Mouse (Mus musculus) macrophage (primary cell): ENCODE measurements around the gene 4933402J07Rik. TPM values are rescaled to one million over a fixed set of nuclear protein-coding genes. Genes with fewer than 3 reads are reported as not detected.

ENCODE experiments used
- H3K27ac ChIP-seq: fragments of 350-480 bp; formaldehyde crosslinking; 2 replicates; pipeline ENCODE4 v1.9.0; 2021
- H3K36me3 ChIP-seq: fragments of 350-480 bp; formaldehyde crosslinking; 2 replicates; pipeline ENCODE4 v1.9.0; 2021; ENCODE audit errors: inconsistent target
- H3K4me3 ChIP-seq: fragments of 350-480 bp; formaldehyde crosslinking; 2 replicates; pipeline ENCODE4 v1.9.0; 2021; ENCODE audit errors: inconsistent target
- H3K79me2 ChIP-seq: fragments of 350-480 bp; formaldehyde crosslinking; 2 replicates; pipeline ENCODE4 v1.9.0; 2021; ENCODE audit errors: inconsistent target
- WGBS: methylation state at CpG from one replicate; pipeline ENCODE4 v1.1.7; 2026; ENCODE audit warnings: inconsistent platforms; ENCODE audit not compliant: missing documents; 5-methylcytosine and 5-hydroxymethylcytosine counted together
- polyA plus RNA-seq: library from polyadenylated mRNA; stranded (reverse); fragments of 250-400 nt; gene quantifications from 3 replicates; pipeline ENCODE4 v1.2.4, GENCODE M21; 2018; ENCODE audit warnings: inconsistent platforms

The 4933402J07Rik gene
- polyA plus RNA-seq, 1 experiment from 2014 or later, result not detected

DNA sequence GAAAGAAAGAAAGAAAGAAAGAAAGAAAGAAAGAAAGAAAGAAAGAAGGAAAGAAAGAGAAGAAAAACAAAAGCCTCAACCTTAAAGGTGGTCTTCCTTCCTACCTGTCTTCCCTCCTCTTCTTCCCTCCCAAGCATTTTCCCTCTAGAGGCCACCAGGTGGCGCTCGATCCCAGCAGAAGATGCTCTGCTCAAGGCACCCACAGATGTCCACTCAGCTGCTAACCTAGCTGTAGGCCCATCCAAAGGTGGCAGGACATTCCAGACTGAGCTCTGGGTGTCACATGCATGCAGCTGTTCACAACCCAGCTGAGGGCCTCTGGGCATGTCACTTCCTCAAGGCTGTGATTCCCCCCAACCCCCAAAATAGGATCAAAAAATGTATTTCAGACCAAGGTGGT, 30.6 kb downstream of the 4933402J07Rik start:
- H3K79me2 ChIP-seq, result no peaks in the 10 kb centered on the region
- 0% methylated on average over 2 of the region's 2 CpGs for WGBS
- no peaks in the 10 kb centered on the region for H3K36me3 ChIP-seq
- H3K4me3 ChIP-seq, result no peak overlapping the region
- no peak overlapping the region for H3K27ac ChIP-seq

DNA sequence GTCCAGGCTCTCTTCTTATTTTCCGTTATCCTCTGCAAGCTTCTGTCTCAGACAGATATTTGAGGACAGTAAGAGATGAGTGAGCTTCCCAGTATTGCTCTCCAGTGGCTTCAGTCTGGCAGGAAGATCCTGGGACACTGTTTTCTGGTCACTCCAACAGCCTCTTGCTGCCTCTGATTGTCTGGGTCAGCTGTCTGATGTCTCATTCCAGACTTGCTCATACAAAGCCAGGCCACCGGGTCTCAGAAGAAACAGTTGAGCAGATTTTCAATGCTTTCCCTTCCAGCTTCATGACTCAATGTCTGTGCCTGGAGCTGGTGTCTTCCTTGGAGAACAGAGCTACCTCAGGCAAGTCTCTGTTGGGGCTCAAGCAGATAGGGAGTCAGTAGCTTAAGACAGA, 39.1 kb downstream of the 4933402J07Rik start:
- Histone ChIP-seq H3K36me3 (no peaks in the 10 kb centered on the region), H3K27ac (no peak overlapping the region), H3K79me2 (no peaks in the 10 kb centered on the region), H3K4me3 (no peak overlapping the region)
- WGBS, result 86% methylated on average over 2 of the region's 2 CpGs

DNA sequence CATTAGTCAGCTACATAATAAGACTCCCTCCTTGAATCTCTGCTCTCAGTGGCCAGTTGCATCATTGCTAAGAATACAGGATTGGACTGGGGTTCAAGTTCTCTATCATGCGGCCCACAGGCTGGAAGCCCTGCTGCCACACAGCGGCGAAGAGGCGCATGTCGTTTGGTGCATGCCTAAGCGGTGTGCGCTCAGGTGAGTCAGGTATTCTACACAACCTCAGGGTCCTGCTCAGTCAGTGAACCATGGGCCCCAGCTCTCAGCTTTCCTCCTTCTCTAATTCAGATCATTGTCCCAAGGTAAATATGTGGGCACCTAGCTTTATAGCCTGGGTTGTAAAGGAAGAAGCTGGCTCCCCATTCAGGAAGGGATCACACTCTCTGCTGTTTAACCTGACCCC, 45.5 kb downstream of the 4933402J07Rik start:
- H3K36me3 ChIP-seq, result no peaks in the 10 kb centered on the region
- WGBS, result 92% methylated on average over 7 of the region's 7 CpGs
- H3K4me3 ChIP-seq, result no peak overlapping the region
- H3K27ac ChIP-seq, result no peak overlapping the region
- H3K79me2 ChIP-seq, result no peaks in the 10 kb centered on the region

DNA sequence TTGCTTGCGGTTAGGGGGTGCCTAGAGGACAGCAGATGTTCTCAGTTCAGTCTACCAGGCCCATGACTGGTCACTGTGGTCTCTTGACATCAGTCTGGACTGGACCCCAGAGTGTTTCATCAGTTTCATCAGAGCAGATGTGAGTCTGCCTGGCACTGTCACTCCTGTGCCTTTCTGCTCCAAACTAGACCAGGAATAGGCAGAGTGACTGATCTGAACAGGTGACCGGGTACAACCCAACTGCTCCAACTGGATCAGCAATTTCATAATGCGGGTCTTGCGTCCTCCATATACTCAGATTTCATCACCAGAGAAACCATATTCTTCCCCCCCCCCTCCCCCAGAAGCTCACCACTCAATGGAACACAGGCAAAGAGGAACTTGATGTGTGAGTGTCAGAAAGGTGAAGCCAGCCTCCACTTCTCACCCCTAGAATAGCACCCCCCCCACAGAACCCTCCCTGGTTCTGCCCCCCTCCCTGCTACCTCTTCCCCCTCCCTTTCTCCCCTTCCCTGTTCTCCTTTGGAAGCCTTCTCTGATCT, 46.1 kb downstream of the 4933402J07Rik start:
- Histone ChIP-seq H3K27ac (no peak overlapping the region), H3K79me2 (no peaks in the 10 kb centered on the region), H3K36me3 (no peaks in the 10 kb centered on the region), H3K4me3 (no peak overlapping the region)
- WGBS, result 64% methylated on average over 4 of the region's 4 CpGs

DNA sequence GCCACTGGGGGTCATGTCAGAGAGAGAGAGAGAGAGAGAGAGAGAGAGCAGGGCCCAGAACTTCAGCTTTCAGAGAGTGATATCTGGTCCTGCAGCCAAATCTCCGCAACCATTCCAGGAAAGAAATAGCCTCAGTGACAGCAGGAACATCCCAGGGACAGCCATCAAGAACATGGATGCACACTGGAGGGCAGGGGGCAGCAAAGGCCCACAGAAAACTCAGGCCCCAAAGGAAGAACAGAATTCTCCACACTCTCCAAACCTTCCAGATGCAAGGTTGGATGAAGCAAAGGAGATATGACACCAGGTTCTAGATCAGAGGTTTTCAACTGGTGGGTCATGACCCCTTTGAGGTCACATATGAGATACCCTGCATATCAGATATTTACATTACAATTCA, 50.0 kb downstream of the 4933402J07Rik start:
- Histone ChIP-seq H3K4me3 (no peak overlapping the region), H3K79me2 (no peaks in the 10 kb centered on the region), H3K36me3 (no peaks in the 10 kb centered on the region), H3K27ac (no peak overlapping the region)
- 100% methylated on average over 1 of the region's 1 CpGs for WGBS

DNA sequence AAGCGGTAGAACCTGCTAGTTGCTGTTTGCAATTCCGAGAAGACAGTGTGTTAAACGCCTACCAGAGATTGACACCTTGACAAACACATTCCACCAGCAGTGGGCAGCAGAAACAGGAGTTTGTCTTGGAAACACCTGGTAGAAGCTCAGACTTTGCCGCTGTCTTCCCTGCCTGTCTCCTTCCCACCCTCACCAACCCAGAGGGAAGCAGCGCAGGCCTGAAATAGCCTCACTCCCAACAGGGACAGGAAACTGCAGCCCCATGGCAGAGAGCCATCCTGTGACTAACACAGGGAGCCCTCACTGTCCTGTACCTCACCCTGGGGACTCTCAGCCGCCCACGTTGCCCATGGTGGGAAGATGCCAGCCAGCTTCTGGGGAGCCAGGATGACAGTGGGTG, 55.5 kb downstream of the 4933402J07Rik start:
- no peak overlapping the region for H3K4me3 ChIP-seq
- WGBS, result 51% methylated on average over 7 of the region's 7 CpGs

DNA sequence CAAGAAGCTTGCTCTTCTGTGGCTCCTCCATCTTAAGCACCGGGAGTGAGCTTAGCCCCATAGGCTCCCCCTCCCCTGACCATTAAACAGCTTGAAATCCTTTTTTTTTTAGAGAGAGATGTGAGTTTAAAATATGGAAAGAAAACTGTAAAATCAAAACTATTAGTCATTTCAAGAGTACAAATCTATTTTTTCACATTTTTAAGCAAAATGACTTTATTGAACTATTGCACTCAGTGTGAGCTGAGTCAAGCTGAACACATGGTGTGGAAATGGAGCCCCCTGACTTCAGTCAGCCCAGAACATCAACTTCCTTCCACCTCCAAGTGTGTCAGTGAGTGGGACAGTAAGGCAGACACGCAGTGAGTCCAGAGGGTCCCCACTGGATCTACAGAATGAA, 55.9 kb downstream of the 4933402J07Rik start:
- H3K79me2 ChIP-seq, result no peaks in the 10 kb centered on the region
- no peaks in the 10 kb centered on the region for H3K36me3 ChIP-seq
- WGBS, result 90% methylated on average over 2 of the region's 2 CpGs
- no peak overlapping the region for H3K27ac ChIP-seq
- H3K4me3 ChIP-seq, result no peak overlapping the region

More for the DNA sequence above, 55.5 kb downstream of the 4933402J07Rik start:
- Histone ChIP-seq H3K27ac (no peak overlapping the region), H3K79me2 (no peaks in the 10 kb centered on the region), H3K36me3 (no peaks in the 10 kb centered on the region)

- no peaks in the 10 kb centered on the region for H3K36me3 ChIP-seq
- no peaks in the 10 kb centered on the region for H3K79me2 ChIP-seq
- H3K27ac ChIP-seq, result no peak overlapping the region
- 79% methylated on average over 6 of the region's 6 CpGs for WGBS
- no peak overlapping the region for H3K4me3 ChIP-seq
Observed at GRCm38 (mm10) chr8:87620225-87620624, 56.6 kb downstream of the 4933402J07Rik start.

DNA sequence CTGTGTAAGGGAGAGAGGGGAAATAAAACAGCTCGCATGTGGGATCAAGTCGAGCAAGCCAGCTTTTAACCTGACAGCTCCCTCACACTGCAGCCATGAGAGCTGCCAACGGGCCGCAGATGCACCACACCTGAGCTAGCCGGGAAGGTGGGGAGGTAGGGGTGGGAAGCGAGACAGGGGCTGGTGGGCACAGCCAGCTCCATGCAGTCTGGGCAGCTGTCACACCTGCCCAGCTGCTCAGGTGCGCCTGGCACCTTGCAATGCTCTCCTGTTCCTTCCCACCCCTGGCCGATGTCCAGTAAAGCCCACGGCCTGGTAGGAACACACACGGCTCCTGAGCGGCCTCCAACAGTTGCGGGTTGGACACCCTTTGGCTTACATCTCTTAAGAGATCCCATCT, 57.5 kb downstream of the 4933402J07Rik start:
- Histone ChIP-seq H3K27ac (no peak overlapping the region), H3K4me3 (no peak overlapping the region)
- WGBS, result 79% methylated on average over 12 of the region's 12 CpGs

DNA sequence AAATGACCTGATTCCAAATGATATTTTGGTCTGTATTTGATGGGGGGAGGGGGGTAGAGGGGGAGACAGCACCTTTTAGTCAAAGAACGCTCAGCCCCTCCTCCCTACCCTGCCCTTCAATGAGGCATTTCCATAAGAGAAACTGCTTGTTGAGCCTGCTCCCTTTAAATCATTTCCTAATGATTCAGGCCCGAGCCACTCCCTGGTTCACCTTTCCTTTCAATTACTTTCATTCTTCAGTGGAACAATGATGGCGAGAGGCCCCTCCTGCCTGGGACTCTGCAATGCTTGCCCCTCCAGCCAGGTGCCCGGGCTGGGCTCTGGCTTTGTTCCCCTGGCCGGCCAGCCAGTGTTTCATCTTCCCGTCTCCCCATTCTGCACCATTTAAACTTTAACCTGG, 66.0 kb downstream of the 4933402J07Rik start:
- Histone ChIP-seq H3K4me3 (no peak overlapping the region), H3K27ac (no peak overlapping the region), H3K36me3 (no peaks in the 10 kb centered on the region), H3K79me2 (no peaks in the 10 kb centered on the region)
- 84% methylated on average over 6 of the region's 6 CpGs for WGBS

More for the DNA sequence above, 57.5 kb downstream of the 4933402J07Rik start:
- Histone ChIP-seq H3K79me2 (no peaks in the 10 kb centered on the region), H3K36me3 (no peaks in the 10 kb centered on the region)

DNA sequence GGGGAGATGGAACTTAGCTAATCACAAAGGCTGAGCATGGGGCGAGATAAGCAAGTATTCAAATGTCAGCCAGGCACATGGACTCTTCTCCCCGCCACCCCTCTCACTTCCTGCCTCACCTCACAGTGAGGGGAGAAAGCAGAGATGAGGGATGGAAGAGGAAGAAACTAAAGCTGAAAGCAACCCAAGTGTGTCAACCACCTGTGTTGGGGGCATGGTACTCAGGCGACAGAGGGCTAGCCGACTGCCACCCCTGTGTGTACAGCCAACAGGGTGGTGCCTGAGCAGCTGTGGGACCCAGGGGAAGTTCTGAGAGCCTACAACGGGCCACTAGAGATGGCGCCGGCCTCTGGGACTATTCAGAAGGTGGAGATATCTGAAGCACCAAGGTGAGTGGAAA, 68.1 kb downstream of the 4933402J07Rik start:
- 81% methylated on average over 7 of the region's 7 CpGs for WGBS
- no peaks in the 10 kb centered on the region for H3K79me2 ChIP-seq
- no peaks in the 10 kb centered on the region for H3K36me3 ChIP-seq
- H3K27ac ChIP-seq, result no peak overlapping the region
- no peak overlapping the region for H3K4me3 ChIP-seq

DNA sequence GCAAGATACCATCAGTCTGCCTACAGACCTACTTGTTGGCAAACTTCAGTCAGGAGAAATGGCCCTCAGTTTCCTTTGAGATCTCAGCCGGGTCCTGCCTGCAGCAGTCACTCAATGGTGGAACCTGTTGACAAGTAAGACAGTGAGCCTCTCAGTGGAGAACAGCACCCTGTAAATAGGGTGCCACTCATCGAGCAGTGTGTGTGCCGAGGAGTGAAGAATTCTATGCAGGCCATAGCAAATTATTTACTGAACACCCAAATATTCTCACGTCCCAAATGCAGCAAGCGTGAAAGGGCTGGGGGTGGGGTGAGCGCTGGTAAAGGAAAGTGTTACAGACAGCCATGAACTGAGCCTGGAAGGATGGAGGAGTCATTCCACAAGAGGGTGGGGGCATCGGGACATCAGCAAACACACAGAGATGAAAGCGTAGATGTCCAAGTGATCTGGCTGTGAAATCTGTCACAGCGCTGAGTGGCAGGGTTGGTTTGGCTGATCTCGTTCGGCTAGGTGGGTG, 72.6 kb downstream of the 4933402J07Rik start:
- WGBS, result 85% methylated on average over 11 of the region's 11 CpGs
- no peak overlapping the region for H3K4me3 ChIP-seq
- H3K79me2 ChIP-seq, result no peaks in the 10 kb centered on the region
- H3K27ac ChIP-seq, result no peak overlapping the region
- no peaks in the 10 kb centered on the region for H3K36me3 ChIP-seq

Other genes starting within 250 kb of the 4933402J07Rik start
- gene Cbln1, start 91.2 kb upstream of the 4933402J07Rik start, polyA plus RNA-seq, result not detected in 3 replicates